Mouse (Mus musculus) heart, adult 2 months (tissue): ENCODE data around the gene Grap2. TPM values are rescaled to one million over a fixed set of nuclear protein-coding genes. Genes with fewer than 3 reads are reported as not detected.

ENCODE experiments used
- DNase-seq, 2 experiments: peaks; one replicate each; pipeline ENCODE4 v3.0.0; 2021
- H3K27ac ChIP-seq: fragments of 200-600 bp; 2 replicates; pipeline ENCODE4 v1.8.1; 2022
- H3K27me3 ChIP-seq: fragments of 200-500 bp; 2 replicates; pipeline ENCODE4 v1.6.1; 2012; ENCODE audit warnings: mild to moderate bottlenecking, low read length, inconsistent platforms, mixed read lengths; ENCODE audit not compliant: control insufficient read depth, insufficient read depth
- H3K36me3 ChIP-seq: fragments of 200-500 bp; 2 replicates; pipeline ENCODE4 v1.6.1; 2012; ENCODE audit warnings: low read length, inconsistent platforms; ENCODE audit not compliant: control insufficient read depth, insufficient read depth
- H3K4me1 ChIP-seq: fragments of 200-500 bp; 2 replicates; pipeline ENCODE4 v1.6.1; 2011; ENCODE audit warnings: low read length; ENCODE audit not compliant: control insufficient read depth, insufficient read depth
- H3K4me3 ChIP-seq: fragments of 200-600 bp; 2 replicates; pipeline ENCODE4 v1.8.1; 2022
- H3K79me2 ChIP-seq: fragments of 200-500 bp; replicated peaks from 2 replicates; pipeline ENCODE4 v1.6.1; 2012; ENCODE audit warnings: mild to moderate bottlenecking, inconsistent platforms, low read length, moderate library complexity, mixed read lengths; ENCODE audit not compliant: control insufficient read depth, insufficient read depth
- H3K9ac ChIP-seq: fragments of 200-500 bp; 2 replicates; pipeline ENCODE4 v1.6.1; 2012; ENCODE audit warnings: low read depth, mild to moderate bottlenecking, control low read depth, inconsistent platforms, low read length, mixed read lengths
- CTCF ChIP-seq: fragments of 200-600 bp; IDR thresholded peaks from 2 replicates; pipeline ENCODE4 v1.8.1; 2022; ENCODE audit warnings: antibody characterized with exemption, mild to moderate bottlenecking, moderate library complexity
- EP300 ChIP-seq: fragments of 200-500 bp; IDR thresholded peaks from 2 replicates; pipeline ENCODE4 v1.6.1; 2011; ENCODE audit warnings: low read depth, low read length, control low read depth; ENCODE audit not compliant: insufficient read depth
- POLR2A ChIP-seq: fragments of 200-500 bp; IDR thresholded peaks from 2 replicates; pipeline ENCODE4 v1.6.1; 2011; ENCODE audit warnings: mild to moderate bottlenecking, low read depth, low read length, control low read depth; ENCODE audit not compliant: insufficient read depth
- WGBS: fragments of 180-500 bp; shearing (Covaris S2); methylation state at CpG from one replicate; pipeline ENCODE4 v1.1.7; 2018; 5-methylcytosine and 5-hydroxymethylcytosine counted together
- intact Hi-C: fragments of 180-260 bp; cut with DNase I; formaldehyde crosslinking; loops from one replicate; pipeline ENCODE4 v1.15.1; 2025
- long read RNA-seq: library from polyadenylated mRNA; stranded (forward); transcript quantifications from one replicate; pipeline ENCODE4 v2.0.0, GENCODE M21; 2021
- polyA plus RNA-seq: library from polyadenylated mRNA; depleted of rRNA; stranded (reverse); fragments of >200 nt; gene quantifications from 2 replicates; pipeline ENCODE4 v1.2.3, GENCODE M21; 2012; rRNA removed
- total RNA-seq, 2 experiments: library from RNA; stranded (reverse); gene quantifications; 2 replicates each; pipeline ENCODE4 v1.2.3; 2021

Gene Grap2
- total RNA-seq (1 to 10 TPM in 1 of 2 experiments, under 1 TPM in 1; 0.47 to 1.6 TPM), polyA plus RNA-seq (0.64 and 1.3 TPM in 2 replicates)
- long read RNA-seq, full-length matches to known transcripts: 2 of 2 reads
- long read RNA-seq, partial matches to known transcripts: 0 of 2 reads
- long read RNA-seq, other reads (novel, unspliced or antisense): 0 of 2 reads

GRCm38 (mm10) chr15:80572291-80572690, at the start of gene Grap2:
Gene Grap2 (plus strand): TSS chr15:80572594.
- no peaks in the 10 kb centered on the region; the same call in 1 of the 2 replicates for H3K27me3 ChIP-seq

DNA sequence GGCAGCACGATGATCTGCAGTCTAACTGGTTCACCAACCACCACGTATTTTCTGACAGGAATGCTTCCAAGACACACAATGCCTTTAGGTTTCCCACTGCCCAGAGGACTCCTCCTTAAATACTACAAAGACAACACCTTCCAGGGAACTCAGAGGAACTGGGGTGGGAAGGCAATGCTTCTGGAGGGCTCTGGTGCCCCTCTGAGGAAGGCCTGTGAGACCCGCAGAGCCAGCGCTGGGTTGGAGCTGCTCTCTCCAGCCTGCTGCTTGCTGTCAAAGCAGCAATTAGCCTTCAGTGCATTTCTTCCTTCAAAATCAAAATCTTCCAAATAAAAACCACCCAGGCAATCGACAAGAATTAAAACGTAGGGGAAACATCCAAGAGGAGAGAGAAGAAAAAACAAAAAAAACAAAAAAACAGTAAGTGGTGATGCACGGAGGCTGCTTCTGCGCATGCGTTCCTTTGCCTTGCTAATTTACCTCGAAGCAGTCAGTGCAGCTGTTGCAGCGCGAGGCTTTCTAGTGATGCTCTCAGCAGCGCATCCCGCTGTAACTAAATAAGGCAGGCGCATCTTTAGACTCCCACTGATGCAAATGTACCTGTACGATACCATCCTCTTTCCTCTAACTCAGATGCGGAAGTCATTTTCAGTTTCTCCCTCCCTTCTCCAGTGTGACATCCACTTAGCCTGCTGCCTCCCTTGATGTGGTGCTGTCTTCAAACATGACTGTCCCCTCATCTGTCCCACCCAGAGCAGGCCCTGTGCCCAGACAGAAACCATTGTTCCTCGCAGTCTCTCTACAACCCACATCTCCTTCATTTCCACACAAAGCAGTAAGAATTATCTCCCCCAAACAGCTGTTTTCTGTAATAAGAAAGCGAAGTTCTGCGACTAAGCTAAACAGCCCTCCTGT, 42.2 kb upstream of the Grap2 start:
- Histone ChIP-seq H3K4me1 (no peaks in the 10 kb centered on the region), H3K4me3 (no peak overlapping the region), H3K36me3 (no peaks in the 10 kb centered on the region), H3K27ac (no peak overlapping the region), H3K79me2 (no peaks in the 10 kb centered on the region), H3K9ac (no peak overlapping the region), H3K27me3 (no peaks in the 10 kb centered on the region)
- TF ChIP-seq EP300: no peak
- no peak for TF ChIP-seq CTCF
- TF ChIP-seq POLR2A: no peak
- intact Hi-C loops: no loop called here
- 60% methylated on average over 20 of the region's 20 CpGs for WGBS
- no peak for DNase-seq

More at GRCm38 (mm10) chr15:80572291-80572690, at the start of gene Grap2:
- no peak within 1 kb of the TSS for H3K4me3 ChIP-seq
- TF ChIP-seq EP300: no peak
- TF ChIP-seq CTCF: no peak
- no peak for TF ChIP-seq POLR2A
- no peaks in the 10 kb centered on the region for H3K79me2 ChIP-seq
- 54% methylated on average over 12 of the region's 12 CpGs for WGBS
- peak; percentile 22 to 52 for DNase-seq
- no peak within 1 kb of the TSS for H3K27ac ChIP-seq
- no peaks in the 10 kb centered on the region for H3K36me3 ChIP-seq
- no peak within 1 kb of the TSS for H3K9ac ChIP-seq
- H3K4me1 ChIP-seq: no peaks in the 10 kb centered on the region
- intact Hi-C loops: no loop called here

GRCm38 (mm10) chr15:80531026-80531425, 41.4 kb upstream of the Grap2 start:
- TF ChIP-seq EP300 (no peak), POLR2A (no peak), CTCF (no peak)
- no peak for DNase-seq
- no peaks in the 10 kb centered on the region for H3K4me1 ChIP-seq
- H3K4me3 ChIP-seq: no peak overlapping the region
- no peak overlapping the region for H3K27ac ChIP-seq
- no peaks in the 10 kb centered on the region for H3K27me3 ChIP-seq
- H3K9ac ChIP-seq: no peak overlapping the region
- 56% methylated on average over 9 of the region's 9 CpGs for WGBS
- H3K79me2 ChIP-seq: no peaks in the 10 kb centered on the region
- H3K36me3 ChIP-seq: no peaks in the 10 kb centered on the region
- intact Hi-C loops: no loop called here

GRCm38 (mm10) chr15:80532281-80533072, 39.9 kb upstream of the Grap2 start:
- TF ChIP-seq POLR2A: no peak
- no peak for TF ChIP-seq CTCF
- no peak for TF ChIP-seq EP300
- Histone ChIP-seq H3K4me1 (no peaks in the 10 kb centered on the region), H3K4me3 (no peak overlapping the region), H3K9ac (no peak overlapping the region), H3K79me2 (no peaks in the 10 kb centered on the region), H3K36me3 (no peaks in the 10 kb centered on the region), H3K27me3 (no peaks in the 10 kb centered on the region), H3K27ac (no peak overlapping the region)
- 87% methylated on average over 8 of the region's 8 CpGs for WGBS
- DNase-seq: no peak
- intact Hi-C loops: no loop called here

- Histone ChIP-seq H3K36me3 (no peaks in the 10 kb centered on the region), H3K79me2 (no peaks in the 10 kb centered on the region), H3K27ac (no peak overlapping the region), H3K4me1 (no peaks in the 10 kb centered on the region), H3K27me3 (no peaks in the 10 kb centered on the region), H3K4me3 (no peak overlapping the region), H3K9ac (no peak overlapping the region)
- no peak for TF ChIP-seq CTCF
- TF ChIP-seq POLR2A: no peak
- TF ChIP-seq EP300: no peak
- intact Hi-C loops: no loop called here
- WGBS: 60% methylated on average over 6 of the region's 6 CpGs
- no peak for DNase-seq
Measured at GRCm38 (mm10) chr15:80533274-80533673, 39.1 kb upstream of the Grap2 start.

GRCm38 (mm10) chr15:80536051-80536450, 36.3 kb upstream of the Grap2 start:
- H3K4me1 ChIP-seq: no peaks in the 10 kb centered on the region
- H3K27ac ChIP-seq: no peak overlapping the region
- intact Hi-C loops: no loop called here
- no peak overlapping the region for H3K9ac ChIP-seq
- no peaks in the 10 kb centered on the region for H3K79me2 ChIP-seq
- no peaks in the 10 kb centered on the region for H3K36me3 ChIP-seq
- H3K4me3 ChIP-seq: no peak overlapping the region
- DNase-seq: no peak
- 68% methylated on average over 2 of the region's 2 CpGs for WGBS
- TF ChIP-seq CTCF (no peak), EP300 (no peak), POLR2A (no peak)
- no peaks in the 10 kb centered on the region for H3K27me3 ChIP-seq
